Mouse (Mus musculus): ENCODE data around the gene Mcam.

Gene Mcam

GRCm38 (mm10) chr9:44137846-44138245 is 3.6 kb downstream of the Mcam start:
- no peak for DNase-seq

GRCm38 (mm10) chr9:44141951-44142350 is 7.7 kb downstream of the Mcam start:
- no peak for DNase-seq

GRCm38 (mm10) chr9:44143421-44143820 is 9.2 kb downstream of the Mcam start:
- DNase-seq, result no peak

DNA sequence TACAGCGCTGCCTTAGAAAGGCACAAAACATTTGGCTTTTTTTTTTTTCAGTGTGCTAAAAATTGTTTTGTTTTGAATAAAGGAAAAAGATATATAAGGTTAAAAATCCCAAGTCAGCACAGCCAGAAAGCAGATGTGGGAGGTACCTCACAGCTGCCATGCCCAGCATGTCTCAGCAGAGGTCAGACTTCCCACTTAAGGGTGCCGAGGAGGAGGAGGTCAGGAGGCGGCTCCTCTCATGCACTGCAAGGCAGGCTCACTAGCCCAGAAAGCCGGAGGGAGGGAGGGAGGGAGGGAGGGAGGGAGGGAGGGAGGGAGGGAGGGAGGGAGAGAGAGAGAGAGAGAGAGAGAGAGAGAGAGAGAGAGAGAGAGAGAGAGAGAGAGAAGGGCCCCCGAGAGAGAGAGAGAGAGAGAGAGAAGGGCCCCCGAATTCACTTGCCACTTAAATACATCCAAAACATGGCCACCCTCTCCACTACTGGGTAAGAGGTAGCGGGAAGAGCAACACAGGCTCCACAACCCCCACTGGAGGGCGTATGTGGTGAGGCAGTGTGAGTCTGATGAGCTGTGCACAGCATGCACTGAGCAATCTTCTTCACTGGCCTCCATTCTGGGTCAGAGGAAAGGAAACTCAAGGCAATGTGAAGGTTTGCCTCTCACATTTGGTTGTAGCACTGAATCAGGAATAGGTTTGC is 9.9 kb downstream of the Mcam start:
- DNase-seq, result peak; percentile 57

DNA sequence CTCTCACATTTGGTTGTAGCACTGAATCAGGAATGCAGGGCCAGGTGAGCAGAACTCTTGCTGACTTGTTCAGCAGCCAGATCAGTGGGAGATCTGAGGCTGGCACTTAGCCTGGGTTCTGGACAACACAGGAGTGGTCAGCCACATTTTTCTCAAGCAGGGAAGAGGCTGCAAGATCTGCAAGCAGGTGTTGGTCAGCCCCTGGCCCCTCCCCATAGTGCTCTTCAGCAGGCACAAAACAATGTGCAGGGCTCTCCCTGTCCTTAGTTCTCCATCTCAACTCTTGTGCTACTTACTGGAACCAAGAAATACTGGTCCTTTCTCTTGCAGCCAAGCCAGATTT is 10.4 kb downstream of the Mcam start:
- DNase-seq, result no peak

DNA sequence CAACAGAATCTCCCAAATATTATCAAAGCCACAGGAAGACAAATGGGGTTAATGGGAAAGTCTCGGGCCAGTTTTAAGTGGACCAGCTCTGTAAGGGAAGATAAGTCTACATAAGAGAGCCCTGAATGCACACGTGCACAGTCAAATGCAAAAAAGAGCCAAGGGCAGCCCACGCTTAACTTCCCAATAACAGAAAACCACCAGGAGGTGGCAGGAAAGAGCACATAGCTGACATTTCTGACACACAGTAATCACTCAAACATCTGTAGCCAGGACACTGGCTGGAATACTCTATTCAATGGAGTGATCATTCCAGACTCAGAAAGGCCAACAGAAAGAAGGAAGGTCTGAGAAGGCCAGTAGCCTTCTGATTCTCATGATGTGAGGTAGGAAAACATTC is 13.0 kb downstream of the Mcam start:
- DNase-seq, result no peak

DNA sequence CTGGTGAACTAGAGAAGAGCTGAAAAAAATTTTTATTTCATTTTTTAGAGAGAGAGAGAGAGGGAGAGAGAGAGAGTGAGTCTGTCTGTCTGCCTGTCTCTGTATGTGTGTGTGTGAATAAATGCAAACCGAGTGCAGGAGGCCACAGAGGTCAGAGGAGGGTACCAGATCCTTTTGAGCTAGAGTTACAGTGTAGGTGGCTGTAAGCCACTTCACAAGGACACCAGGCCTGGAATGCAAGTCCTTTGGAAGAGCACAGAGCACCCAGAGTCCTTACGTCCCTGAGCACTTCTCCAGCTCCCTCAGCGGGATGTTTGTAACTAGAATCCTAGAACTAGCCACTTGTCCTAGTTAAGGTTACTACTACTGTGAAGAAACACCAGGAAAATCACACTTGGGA is 25.6 kb downstream of the Mcam start:
- no peak for DNase-seq

GRCm38 (mm10) chr9:44168931-44169330 is 34.7 kb downstream of the Mcam start:
- DNase-seq, result no peak

DNA sequence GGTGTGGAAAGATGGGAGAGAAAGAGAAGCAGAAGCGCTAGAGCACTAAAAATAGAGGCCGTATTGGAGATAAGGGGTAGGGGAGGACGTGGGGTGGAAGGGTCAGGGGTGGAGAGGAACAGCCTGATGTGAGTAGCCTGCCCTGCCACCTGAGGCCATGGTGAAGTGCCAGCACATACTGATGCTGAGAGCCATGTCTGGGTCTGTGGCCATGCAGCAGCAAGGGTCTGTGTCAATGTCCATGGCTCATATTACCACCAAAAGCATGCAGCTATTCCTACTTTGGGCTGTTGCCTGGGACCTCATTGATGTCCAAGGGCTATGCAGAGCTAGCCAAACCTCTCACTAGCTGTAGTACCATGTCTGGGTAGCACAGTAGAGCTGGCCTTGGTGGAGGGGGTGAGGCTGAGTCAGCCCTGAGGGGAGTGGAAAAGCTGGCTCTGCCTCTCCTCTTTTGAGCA is 36.5 kb downstream of the Mcam start:
- no peak for DNase-seq

GRCm38 (mm10) chr9:44175556-44175955 is 41.3 kb downstream of the Mcam start:
- DNase-seq, result peak; percentile 73

GRCm38 (mm10) chr9:44175957-44176356 is 41.7 kb downstream of the Mcam start:
- no peak for DNase-seq

GRCm38 (mm10) chr9:44177405-44177804 is 43.1 kb downstream of the Mcam start:
- DNase-seq, result no peak

DNA sequence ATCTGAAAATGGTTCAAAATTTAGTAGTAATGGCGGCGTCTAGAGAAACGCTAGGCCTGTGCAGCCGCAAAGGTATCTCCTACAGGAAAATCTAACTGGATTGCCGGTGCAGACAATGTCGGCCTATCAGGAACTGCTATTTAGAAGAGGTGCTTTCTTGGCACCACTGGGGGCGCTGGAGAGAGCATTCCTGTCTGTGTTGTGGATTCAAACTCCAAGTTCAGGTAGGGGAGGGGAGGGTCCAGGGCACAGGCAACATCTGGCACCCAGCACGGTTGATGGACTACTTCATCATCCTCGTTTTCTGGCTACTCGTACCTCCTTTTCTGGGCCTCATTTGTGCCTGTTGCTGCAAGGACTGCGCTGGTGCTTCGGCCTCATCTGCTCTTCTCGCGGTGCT is 44.1 kb downstream of the Mcam start:
- DNase-seq, result no peak

- no peak for DNase-seq
Measured at GRCm38 (mm10) chr9:44178811-44179210, 44.5 kb downstream of the Mcam start.

- DNase-seq, result no peak
Measured at GRCm38 (mm10) chr9:44181537-44181936, 47.3 kb downstream of the Mcam start.

- peak; percentile 28 for DNase-seq
Measured at GRCm38 (mm10) chr9:44182260-44182659, 48.0 kb downstream of the Mcam start.

DNA sequence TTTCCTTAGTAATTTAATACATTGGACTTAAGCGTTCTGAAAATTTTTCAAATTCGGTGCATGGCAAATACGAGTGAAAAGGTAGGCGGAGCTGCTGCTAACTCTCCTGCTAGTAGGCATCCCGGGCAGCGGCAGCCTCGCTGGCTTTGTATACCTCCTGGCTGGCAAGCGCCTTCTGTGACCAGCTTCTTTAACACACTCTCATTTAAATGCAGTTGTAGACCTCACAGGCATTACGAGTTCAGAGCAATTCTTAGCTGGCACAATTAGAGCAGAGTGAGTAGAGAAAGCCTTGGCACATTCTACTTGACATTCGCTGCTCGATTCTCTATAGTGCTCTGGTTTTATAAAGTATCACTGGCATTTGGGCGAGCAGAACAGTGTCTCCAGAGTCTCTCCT is 54.0 kb downstream of the Mcam start:
- DNase-seq, result no peak

DNA sequence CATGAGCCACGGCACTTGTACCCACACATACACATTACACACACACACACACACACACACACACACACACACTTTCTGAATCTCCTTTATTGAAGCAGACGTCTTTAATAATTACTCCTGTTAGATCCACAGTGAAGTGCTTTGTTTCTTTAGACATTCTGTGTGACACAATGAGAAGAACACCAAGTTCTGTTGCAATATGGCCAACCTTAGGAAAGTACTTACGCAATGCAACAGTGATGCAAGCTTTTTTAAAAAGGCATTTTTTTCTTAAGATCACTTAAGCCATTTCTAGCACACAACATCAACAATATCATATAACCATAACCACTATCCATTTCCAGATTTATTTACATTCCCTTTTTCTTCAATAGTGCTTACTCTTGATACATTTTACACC is 56.9 kb downstream of the Mcam start:
- no peak for DNase-seq

DNA sequence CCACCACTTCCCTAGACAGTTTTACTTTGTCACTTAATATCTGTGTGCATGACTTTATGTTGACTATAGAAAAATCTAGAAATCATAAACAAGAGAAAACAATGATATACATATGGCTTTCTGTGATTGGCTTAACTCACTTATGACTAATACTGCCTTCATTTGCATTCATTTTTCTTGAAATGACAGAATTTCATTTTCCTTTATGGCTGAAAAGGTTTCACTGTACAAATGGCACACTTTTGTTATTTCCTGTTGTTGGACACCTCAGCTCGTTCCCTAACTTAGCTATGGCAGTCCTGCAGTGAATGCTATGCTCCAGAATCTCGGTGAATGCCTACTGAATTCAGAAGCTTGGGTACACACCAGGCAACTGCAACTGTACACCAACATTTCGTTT is 58.0 kb downstream of the Mcam start:
- DNase-seq, result no peak

Data from kidney, adult 11 months (tissue).